Mouse (Mus musculus) effector memory CD4-positive, alpha-beta T cell, adult 7 months (primary cell): ENCODE measurements around the gene Olfr411. TPM values are rescaled to one million over a fixed set of nuclear protein-coding genes. Genes with fewer than 3 reads are reported as not detected.

Source experiments
- polyA plus RNA-seq: library from polyadenylated mRNA; unstranded; fragments of 100-300 nt; shearing (Covaris generic); gene quantifications from one replicate; pipeline ENCODE4 v1.2.1, GENCODE M21; 2017

The Olfr411 gene
- polyA plus RNA-seq, result 0.32 TPM

DNA sequence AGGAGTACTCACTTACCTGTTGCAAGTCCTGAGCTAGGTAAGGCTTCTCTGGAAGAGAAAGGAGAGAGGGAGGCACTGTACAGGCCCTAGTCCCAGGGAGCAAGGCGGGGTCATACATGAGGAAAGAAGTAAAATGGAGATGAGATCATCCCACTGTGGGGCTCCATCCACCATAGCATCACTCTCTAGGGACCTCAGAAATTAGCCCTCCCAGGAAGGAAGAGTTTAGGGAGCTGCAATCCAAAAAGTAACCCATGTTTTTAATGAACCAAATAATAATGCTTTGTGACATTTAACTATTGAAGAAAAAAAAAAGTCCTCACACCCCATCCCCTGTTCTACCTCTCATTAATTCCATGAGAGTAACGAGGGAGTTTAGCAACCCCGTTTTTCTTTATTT is at the start of gene Olfr411:
Gene Olfr411 (minus strand): TSS at position 101 of the 400 bp plus-strand sequence.

DNA sequence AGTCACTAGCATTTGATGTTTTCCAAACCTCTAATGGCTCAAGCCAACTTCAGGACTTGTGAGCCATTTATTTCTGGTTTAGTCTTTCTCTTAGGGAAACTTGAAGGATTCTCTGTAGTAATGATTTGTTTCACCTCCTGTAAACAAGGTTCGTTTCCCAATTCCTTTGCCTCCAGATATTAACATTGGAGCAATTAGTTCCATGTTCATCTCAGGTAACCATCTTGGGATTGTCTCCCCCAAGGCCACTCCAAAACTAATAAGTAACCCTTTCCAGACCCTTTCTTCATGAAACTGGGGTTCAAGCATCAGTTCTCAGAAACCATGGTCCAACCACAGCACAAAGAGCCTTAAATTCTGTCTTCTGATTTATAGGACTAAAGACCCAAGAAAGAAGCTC is 9.3 kb upstream of the Olfr411 start, which contains the start of gene Olfr412:
Gene Olfr412 (plus strand): TSS at position 301 of the 400 bp plus-strand sequence.

GRCm38 (mm10) chr11:74337931-74338330 is 14.5 kb downstream of the Olfr411 start, which contains the start of gene Olfr410:
TSS of gene Olfr410 (minus strand) at chr11:74338031.

Other genes with a start within 250 kb of the Olfr411 start
- gene Olfr401, start 238.9 kb downstream of the Olfr411 start, polyA plus RNA-seq, result not detected
- not detected for gene Olfr402, start 199.1 kb downstream of the Olfr411 start, polyA plus RNA-seq
- not detected for gene Olfr403, start 166.4 kb downstream of the Olfr411 start, polyA plus RNA-seq
- gene Olfr43, start 141.3 kb downstream of the Olfr411 start, polyA plus RNA-seq, result 0.51 TPM
- not detected for gene Olfr406, start 92.8 kb downstream of the Olfr411 start, polyA plus RNA-seq
- 0.30 TPM for gene Olfr59, start 68.9 kb downstream of the Olfr411 start, polyA plus RNA-seq
- gene Olfr410, start 14.6 kb downstream of the Olfr411 start, polyA plus RNA-seq, result 0.07 TPM
- not detected for gene Olfr412, start 9.4 kb upstream of the Olfr411 start, polyA plus RNA-seq